Mouse (Mus musculus) cerebellum, adult 2 months (tissue): Measurements from ENCODE around the gene Atp8a1.

Experiments
- CTCF ChIP-seq: fragments of 200-500 bp; IDR thresholded peaks from 2 replicates; pipeline ENCODE4 v1.5.1; 2011; ENCODE audit warnings: low read depth, mild to moderate bottlenecking, control low read depth, low read length, moderate library complexity, borderline replicate concordance; ENCODE audit not compliant: insufficient read depth
- POLR2A ChIP-seq: fragments of 200-500 bp; IDR thresholded peaks from 2 replicates; pipeline ENCODE4 v1.6.1; 2011; ENCODE audit warnings: low read length, control low read depth, borderline replicate concordance; ENCODE audit not compliant: insufficient read depth

DNA sequence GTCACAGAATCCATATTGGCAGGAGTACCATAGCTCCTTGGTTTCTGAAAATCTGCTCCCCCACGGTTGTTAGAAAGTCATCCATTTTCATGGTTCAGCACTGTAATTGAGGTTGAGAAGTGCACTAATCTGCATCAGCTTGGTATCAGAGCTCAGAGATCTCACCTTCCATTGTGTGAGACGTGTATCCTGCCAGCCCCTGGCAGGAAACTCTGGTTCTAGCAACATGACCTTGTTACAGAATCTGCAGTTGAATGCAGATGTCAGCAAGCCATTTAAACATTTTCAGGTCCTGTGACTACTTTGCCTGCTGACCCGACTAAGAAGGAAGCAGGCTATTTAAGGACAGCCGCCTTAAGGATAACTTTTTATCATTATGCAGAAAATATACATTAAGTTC, 2.2 kb upstream of the Atp8a1 start:
- no peak for TF ChIP-seq CTCF
- no peak for TF ChIP-seq POLR2A
